Mouse (Mus musculus) Muller cell, postnatal 12 days (primary cell): Measurements from ENCODE around the gene Tspear.
"Not testable (repeated sequence)": the region's sequence is repeated elsewhere in the genome, so short reads cannot be mapped to it uniquely, and the experiment has no call there.

Experiments used
- DNase-seq: peaks from one replicate; pipeline ENCODE4 v3.0.0-alpha.2; 2015; ENCODE audit errors: inconsistent ontology term

Gene Tspear

DNA sequence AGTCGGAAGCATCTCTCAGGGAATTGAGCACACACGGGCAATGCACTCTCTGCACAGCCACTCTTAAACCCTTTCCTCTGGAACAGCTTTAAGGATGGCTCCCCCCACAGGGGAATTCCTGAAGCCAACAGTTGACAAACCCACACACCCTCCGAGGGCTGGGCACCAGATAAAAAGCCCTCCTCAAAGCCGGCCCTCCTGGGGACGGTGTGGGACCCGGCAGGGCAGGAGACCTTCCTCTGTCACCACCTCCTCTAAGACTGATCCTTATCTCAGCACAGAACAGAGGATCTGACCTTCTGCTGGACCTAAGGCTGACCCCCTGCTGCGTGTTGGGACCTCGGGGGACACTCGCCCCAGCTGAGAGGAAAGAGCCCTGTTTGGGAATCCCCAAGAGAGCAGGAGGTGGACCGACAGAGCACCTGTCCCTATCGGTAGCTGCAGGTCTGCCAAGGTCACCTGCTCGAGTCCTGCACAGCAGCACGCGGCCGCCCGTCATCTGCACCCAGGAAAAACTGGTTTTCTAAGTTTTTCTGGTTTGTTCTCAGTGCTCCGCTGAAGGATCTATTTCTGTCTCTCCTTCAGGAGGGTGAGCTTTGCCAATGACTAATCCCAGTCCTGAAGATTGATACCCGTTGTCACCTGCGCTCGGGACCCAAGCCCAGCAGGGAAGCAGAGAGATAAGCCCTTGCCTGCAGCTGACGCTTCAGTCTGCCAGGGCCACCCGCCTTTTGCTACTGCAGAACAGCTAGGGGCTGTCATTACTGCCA lies at the start of gene Tspear:
Gene Tspear (plus strand): TSS at position 675 of the 770 bp plus-strand sequence.
- no peak for DNase-seq

DNA sequence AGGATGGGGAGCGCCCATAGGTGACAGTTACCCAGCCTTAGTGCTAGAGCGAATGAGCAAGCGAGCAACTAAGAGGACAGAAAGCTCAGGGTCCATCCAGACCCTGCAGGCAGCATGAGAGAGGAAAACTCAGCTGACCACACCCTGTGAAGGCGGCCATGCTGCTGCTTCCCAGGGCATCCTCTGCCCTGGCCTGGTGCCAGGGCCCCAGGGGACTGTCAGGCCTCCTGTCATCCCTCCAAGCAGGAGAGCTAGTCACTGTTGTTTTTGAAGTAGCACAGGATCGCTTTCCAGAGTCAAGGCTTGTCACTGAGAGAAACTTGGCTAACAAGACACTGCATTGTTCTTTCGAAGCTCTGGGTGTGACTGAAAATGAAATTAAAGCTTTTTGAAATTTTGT lies 47.4 kb upstream of the Tspear start:
- DNase-seq, result peak; percentile 65

DNA sequence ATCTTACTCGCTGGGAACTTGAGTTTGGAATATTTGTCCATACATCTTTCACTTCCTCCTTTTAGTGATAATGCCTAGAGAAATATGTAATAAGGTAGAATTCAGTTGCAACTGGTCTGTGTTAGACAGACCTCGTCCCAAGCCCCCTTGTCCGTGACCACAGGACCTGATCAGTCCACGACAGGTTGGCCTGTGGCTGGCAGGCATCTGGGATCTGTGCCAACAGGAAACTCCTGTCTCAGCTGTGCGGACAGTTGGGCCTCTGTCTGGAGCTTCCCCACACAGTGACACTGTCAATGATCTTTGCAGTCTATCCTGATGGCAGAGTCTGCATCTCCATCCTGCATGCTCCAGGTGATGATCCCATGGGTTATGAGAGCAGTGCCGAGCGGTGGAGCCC lies 43.2 kb upstream of the Tspear start:
- no peak for DNase-seq

DNA sequence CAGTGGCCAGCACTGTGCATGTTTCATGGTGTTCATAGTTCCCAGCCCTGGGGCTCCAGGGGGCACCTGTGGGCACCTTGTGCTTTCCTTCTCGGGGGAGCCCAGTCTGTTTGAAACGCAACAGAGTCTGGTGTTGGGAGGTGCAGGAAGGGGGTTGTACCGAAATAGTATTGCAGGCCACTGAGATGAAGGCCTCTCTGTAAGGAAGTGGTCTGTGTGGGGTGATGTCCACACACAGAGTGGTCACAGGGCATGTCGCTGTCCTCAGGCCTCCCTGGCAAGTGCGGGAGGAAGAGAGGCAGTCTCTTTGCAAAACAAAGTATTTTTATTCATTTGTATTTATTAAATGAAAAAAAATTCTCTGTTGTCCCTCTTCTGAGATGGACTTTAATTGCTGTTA lies 40.8 kb upstream of the Tspear start:
- DNase-seq, result no peak

DNA sequence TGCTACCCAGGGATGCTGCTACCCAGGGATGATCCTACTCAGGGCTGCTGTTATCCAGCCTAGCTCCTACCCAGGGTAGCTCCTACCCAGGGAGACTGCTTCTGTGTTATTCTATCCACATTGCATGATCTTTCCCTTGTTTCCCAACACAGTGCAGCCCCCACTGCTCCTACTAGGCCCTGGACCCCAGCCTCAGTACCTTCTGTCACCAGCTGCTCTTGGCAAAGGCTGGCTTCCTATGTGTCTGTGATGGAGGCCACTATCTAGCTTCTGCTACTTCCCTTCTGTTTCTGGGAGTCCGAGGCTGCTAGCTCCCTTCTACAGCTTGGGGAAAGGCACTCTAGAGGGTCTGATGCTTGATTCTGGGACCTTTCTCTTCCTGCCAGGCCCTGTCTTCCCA lies 38.9 kb upstream of the Tspear start:
- DNase-seq, result no peak

DNA sequence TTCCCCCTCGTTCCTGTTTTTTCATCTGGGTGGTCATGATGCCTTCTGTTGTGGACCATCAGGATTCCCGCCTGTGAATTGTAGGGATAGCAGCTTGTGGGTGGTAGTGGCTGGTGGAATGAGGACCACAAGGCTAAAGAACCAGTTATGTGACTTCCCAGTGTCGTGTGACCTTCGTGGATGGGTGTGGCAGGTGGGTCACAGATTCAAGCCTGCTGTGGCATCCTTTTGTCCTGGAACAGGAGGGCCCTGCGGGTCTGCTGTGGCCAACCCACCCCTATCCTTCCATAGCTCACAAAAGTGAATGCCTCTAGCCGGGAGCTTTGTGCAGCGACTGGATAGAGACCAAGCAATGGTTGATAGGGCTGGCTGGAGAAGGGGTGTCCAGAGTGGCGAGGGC lies 38.5 kb upstream of the Tspear start:
- DNase-seq, result no peak

DNA sequence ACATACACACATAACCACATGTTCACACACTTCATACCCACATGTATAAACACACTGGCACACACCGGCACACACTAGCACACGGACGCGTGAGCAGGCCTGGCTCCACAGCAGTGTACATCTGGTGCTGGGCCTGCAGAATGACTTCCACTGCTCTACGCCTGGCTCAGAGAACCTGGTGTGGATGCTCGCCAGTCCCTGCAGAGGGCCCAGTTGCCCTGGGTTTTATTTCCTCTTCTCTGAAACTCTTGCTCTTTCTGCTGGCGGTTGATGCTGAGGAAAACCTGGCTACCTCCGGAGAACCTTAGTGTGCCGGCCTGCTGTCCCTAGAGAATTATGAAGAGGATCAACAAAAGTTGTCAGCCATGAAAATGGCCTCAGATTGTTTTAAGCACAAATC lies 34.3 kb upstream of the Tspear start:
- DNase-seq, result no peak

DNA sequence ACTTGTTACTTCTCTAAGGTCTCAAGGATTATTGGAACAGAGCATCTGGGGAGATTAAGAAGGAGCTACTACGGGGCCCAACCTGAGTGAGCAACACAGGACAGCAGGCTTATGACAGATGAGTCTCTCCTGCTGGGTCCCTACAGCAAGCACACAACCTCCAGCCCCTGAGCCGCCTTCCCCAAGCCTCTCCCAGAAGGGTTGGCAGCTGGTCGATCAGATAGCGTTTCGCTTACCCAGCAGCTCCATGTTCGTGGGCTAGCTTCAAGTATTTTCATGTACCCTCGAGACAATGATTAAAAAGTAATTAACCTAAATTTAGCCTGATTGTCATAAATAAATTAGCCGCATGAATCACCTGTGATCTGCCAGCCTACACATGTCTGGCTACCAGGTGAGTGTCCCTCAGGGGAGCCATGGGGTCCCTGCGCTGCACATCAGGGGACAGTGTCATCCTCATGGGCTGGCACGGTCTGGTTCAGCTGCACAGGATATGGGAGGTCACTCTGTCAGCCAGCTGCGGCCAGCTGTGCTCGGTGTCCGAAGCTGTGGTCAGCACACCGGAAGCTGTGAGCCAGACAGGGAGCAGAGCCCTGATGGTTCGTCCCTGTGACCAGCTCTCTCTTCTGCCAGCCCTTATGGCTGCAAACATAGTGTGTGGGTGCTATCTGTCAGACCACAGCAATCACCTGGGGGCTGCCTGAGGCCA lies 27.9 kb upstream of the Tspear start:
- no peak for DNase-seq

DNA sequence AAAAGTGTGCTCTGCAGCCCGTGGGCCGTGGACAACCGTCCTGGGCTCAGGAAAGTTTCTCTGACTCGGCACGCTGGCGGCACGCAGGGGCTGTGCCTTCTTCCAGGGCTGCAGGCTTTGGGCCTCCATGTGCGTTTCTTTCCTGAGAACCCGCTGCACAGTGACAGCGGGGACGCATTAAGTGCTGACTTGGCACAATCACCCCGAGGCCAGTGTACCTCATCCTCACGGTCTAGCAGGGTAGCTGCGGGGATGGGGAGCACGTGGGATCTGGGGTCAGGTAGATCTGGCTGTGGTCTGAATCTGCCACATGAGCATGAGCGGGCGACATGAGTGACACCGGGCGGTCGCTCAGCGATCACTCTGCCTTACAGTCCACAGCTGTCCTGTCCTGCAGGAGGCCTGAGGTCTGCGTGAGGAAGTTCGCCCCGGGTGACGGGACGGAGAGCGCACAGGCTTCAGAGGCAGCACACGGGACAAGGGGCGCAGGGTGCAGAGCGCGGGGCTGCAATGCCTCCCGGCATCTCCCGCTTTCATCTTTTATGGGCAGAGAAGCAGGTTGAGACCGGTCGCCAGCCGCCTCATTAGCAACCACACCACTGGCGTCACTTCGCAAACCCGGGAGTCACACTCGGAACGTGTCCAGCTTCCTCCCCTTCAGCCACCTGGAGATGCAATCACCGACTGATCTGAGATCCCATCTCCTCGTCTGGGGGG lies 22.3 kb upstream of the Tspear start:
- no peak for DNase-seq

DNA sequence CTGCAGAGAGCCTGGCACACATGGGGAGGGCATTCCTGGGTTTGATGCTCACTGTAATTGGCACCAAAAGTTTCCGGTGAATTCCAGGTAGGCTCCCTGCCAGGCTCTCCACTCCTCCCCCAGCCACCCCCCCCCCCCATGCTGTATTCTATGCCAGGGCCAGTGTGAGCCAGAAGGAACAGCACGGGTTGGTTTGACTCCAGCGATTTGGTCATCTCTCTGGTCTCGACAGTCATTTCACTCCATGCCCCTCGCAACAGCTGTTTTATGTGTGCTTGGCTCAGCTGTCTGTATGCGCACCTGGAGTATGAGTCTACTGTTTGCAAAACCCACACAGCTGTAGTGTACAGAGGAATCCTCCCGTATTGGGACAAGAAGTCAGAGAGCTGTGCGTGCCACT lies 20.0 kb upstream of the Tspear start:
- DNase-seq, result peak; percentile 81

DNA sequence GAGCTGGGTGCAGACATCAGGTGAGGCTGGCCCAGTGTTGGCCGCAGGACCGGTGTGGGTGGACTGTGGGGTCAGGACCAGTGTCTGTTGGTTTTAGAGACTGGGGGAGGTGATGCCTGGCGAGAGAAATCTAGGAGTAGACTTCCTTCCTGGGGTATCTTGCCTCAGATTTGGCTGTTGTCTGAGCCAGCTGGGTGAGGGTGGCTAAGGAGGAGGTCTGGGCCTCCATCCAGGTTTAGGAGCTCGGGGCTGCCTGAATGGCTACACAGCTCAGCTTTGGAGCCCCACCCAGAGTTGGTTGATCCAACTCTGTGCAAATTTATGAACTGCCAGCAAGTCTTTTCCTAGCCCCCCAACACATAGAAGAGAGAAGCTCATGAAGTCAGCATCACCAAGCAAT lies 19.0 kb upstream of the Tspear start:
- DNase-seq, result peak; percentile 14

DNA sequence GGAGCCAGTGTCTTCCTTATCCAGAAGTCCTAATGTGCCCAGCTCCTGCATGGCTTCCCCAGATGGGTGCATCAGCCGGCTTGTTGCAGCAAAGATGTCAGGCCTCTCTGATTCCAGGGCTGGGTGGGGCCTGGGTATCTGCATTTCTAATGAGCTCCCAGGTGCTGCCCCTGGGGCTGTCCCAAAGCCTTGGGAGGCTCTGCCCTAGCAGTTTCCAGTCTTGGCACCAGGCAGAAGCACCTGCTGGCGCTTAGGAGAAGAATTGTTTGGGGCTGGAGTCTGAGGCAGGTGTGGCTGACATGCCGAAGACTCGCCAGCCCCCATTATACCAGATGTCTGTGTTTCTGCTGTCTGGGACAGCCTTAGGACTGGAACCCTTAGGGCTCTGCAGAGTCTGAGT lies 15.7 kb upstream of the Tspear start:
- DNase-seq, result no peak

DNA sequence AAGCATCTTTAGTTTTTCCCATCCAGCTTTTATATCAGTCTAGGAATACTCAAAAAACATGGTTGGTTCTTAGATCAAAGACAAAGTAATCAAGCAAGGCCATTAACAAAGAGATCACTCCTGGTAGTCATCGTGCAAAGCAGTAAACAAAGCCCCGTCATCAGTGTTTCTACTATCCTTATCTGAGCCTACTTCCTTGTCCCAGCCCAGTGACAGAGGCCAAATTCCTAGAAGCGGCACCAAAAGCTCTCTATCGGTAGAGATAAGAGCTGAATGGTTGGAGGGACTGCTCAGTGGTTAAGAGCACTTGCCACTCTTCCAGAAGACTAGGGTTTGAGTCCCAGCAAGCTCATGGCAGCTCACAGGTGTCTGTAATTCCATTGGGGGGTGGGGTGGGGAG lies 14.8 kb upstream of the Tspear start:
- DNase-seq, result no peak

DNA sequence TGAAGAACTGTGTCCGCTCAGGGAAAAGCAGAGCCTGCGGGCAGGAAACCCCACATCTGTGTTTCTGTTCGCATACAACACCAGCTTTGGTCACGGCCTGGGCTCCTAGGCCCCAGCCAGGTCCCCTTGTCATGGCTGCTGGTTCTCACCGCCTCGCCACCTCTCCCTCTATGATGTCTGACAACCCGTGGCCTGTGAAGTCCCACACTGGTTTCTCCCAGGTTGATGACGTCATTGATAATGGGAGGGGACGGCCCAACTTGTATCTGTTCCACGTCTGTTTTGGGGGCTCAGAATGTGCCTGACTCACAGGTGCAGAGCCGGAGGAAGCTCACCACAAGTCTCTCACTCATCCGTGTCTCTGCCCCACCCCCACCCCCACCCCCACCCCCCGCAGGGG lies 12.6 kb upstream of the Tspear start:
- no peak for DNase-seq

DNA sequence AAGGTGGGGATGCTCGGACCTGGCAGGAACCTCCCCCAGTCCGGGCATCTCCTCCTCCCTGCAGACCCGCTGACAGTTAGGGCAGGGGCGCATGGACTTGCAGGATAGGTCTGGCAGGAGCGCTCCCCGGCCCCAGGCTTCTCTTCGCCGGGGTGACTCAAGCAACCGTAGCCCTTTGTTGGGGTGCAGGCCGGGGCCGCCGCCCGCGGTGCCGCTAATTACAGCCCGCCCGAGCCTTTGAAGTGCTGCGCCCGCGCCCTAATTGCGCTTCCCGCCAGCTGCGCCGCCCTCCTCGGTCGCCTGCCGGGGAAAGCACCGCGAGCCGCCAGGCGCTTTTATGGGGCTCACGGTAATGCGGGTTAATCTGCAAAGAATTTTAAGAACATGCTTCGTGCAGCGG lies 8.8 kb upstream of the Tspear start:
- peak; percentile 76 for DNase-seq

DNA sequence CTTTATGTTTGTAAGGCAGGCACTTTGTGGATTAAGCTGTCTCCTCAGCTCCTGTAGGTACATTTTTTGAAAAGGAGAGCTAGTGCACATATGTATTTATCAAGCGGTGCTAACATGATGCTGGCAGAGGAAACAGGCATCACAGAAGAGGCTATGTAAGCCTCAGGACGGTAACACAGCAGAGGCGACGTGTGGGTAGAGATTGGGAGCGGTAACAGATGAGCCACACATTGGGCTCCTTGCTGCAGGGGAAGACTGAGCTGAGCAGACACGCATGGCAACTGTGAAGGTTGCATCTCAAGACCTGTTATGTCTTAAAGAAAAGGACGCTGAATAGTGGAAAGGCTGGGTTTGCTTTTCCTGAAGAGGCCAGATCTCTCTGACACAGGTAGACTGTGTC lies 3.4 kb upstream of the Tspear start:
- no peak for DNase-seq

DNA sequence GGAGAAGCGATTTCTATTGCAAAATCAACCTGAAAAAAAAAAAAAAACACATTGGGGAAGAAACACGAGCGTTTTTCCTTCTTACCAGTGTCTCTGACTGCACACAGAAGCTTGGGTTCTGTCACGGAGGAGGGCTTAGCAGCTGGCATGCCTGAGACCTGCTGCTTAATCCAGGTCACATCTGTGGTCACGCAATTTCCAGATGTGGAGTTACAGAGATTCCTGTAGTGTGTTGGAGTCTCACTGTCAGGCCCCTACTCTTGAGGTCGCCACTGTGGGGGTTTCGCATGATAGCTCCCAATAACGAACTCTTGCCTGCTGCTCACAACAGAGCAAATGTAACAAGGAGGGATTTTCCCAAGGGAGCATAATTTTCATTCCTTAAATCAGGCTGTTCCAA lies 2.2 kb upstream of the Tspear start:
- no peak for DNase-seq

DNA sequence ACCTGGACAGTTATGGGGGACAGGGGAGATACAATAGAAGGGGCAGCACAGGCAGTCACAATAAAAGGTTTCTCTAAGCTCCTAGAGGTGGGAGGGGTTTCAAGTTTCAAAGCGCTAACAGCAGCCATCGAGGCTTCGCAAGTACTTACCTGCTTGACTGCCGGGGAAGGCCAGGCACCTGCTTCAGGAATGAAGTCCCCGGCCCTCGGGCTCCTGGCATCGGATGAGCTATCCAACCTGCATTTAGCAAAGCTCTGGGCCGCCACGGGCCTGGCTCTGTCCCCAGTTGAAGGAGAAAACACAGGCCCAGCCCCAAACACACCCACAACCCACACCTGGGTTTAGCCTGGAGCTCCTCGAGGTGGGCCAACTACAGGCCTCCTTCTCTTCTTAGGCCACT lies 652 bp downstream of the Tspear start:
- DNase-seq, result no peak

DNA sequence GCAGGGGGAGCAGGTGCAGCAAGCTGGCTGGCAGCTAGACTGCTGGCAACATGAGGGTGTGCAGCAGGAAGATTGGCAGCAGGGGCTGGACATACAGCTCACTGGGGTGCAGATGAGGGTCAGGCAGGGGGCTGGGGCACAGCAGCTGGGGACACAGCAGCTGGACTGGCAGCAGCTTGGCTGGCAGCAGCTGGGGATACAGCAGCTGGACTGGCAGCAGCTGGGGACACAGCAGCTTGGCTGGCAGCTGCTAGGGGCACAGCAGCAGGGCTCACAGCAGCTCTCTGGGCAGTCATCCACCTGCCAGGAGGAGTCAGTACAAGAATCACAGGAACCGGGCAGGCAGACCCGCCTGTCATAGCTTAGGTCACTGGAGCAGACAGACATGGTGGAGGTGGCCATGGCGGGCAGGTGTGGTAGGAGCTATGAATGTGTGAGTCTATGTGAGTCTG lies 4.0 kb downstream of the Tspear start, which contains the start of gene Gm19402:
Gene Gm19402 (minus strand): TSS at position 402 of the 452 bp plus-strand sequence.
- not testable (repeated sequence) for DNase-seq

DNA sequence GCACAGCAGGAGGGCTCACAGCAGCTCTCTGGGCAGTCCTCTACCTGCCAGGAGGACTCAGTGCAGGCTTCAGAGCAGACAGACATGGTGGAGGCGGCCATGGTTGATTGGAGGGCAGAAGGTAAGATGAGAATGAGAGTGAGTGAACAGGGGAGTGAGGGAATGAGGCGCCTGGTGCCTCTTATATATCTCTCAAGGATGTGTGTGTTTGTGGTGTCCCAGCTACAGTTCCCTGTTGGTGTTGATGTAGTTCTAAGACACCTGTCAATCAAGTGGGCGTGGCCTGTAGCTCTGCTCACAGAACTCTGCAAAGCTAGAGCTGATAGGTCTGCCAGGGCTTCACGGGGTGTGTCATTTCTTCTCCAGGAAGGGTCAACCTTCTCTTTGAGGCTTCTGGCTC lies 10.8 kb downstream of the Tspear start, which contains the start of gene Gm9508:
Gene Gm9508 (minus strand): TSS at position 101 of the 400 bp plus-strand sequence.
- no peak for DNase-seq

DNA sequence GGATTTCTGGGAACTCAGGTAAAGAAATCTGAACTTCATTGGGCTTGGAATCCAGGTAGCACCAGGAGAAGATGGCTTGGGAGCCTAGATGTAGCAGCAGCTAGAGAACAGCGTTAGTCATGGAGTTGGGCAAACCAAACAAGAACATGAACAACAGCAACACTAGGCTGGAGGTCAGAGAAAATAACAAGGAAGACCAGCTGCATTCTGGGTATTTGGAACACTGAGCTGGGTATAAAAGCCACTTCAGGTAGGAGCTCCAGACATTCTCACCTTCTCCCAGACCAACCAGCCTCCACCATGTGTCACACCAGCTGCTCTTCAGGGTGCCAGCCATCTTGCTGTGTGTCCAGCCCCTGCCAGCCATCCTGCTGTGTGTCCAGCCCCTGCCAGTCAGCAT lies 20.0 kb downstream of the Tspear start, which contains the start of gene Gm10272:
Gene Gm10272 (plus strand): TSS at position 301 of the 400 bp plus-strand sequence.
- no peak for DNase-seq

DNA sequence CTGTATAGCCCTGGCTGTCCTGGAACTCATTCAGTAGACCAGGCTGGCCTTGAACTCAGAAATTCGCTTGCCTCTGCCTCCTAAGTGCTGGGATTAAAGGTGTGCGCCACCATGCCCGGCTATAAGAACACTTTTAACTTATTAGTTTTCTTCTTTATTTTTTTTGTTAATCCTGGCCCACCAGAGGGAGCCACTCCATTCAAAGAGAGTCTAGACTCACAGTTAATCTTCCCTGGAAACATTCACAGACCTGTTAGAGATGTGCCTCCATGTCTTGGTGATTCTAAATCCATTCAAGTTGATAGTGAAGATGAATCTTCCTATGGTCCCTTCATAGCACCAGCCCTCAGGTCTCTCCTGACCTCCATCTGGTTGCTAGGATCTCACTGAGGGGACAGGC lies 23.5 kb downstream of the Tspear start:
- DNase-seq, result no peak
